Mouse (Mus musculus): ENCODE measurements around the gene Zfp580. TPM values are rescaled to one million over a fixed set of nuclear protein-coding genes. Genes with fewer than 3 reads are reported as not detected.

The Zfp580 gene
- total RNA-seq, 1 experiment from 2014 or later, result 10.0 TPM

DNA sequence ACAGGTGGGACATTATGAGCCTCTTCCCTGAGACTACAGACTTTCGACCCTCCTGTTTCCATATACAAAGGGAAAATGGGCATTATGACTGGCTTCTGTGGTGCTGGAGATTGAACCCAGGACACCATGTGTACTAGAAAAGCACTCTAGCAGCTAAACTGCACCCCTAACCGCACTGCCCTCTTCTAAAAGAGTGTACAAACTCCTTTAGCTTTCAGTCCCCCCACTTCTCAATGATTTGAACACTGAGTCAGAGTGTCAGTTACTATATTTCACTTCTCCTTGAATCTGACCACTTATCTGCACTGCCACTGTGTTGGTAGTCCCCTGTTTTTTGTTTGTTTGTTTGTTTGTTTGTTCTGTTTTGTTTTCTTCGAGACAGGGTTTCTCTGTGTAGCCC is 17.5 kb upstream of the Zfp580 start, which contains the start of gene 4632433K11Rik:
TSS of gene 4632433K11Rik (plus strand) at position 301 of the 400 bp plus-strand sequence.
- DNase-seq, result no peak

DNA sequence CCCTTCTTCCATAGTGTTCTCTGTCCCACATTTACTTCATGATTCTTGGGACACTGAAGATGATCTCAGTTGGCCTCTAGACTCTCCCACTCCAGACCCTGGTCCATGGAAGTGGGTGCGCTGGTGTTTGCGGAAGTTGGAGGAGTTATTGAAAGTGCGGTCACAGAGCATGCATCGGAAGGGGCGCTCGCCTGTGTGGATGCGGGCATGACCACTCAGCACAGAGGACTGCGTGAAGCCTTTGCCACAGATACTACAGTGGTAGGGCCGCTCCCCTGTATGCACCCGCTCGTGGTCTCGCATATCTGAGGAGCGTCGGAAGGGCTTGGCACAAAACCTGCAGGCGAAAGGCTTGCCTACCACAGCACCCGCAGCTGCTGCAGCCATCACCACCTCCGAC is 15.7 kb upstream of the Zfp580 start:
- no peak for DNase-seq

DNA sequence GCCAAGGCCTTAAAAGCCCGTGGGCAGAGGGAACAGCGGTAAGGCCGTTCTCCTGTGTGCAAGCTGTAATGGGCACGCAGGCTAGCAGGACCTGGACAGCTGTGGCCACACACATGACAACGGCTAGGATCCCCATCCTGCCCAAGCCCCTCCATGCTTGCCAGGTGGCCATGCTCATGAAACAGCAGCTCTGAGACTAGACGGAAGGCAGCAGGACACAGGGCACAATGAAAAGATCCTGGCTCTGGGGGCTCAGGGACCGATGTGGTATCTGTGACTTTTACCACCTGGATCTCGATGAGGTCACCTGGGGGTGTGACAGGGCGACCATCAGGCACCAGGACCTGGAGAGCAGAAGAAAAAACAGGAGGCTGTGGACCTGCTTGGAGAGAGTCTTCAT is 15.2 kb upstream of the Zfp580 start:
- no peak for DNase-seq

DNA sequence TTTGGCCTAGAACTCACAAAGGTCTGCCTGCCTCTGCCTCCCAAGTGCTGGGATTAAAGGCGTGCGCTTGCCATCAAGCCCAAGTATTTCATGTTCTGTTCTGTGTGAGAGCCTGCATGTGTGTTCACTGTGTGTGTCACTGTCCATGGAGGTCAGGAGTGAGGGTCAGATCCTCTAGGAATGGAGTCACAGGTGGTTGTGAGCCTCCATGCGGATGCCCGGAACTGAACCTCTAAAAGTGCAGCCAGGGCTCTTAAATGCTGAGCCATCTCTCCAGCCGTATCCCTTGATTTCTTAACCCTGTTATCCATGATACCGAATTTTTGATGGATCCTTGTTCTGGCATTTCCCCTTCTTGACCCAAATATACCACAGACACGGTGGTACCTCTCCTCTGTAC is 14.3 kb upstream of the Zfp580 start:
- no peak for DNase-seq

DNA sequence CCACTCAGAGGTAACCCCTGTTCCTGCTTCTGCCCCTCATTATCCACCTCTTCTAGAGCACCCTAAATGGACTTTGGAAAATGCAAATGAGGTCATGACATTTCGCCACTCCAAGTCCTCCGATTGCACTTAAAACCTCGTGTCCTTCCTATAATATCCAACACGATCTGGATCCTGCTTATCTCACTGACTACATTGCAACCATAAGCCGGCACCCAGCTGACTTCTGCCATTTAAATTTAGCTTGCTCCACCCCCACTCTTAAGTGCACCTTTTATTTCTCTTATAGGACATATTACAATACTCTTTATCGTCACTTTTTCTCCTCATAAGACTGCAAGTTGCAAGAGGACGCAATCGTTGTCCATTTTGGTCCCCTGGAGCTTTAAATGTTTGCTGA is 13.9 kb upstream of the Zfp580 start:
- no peak for DNase-seq

DNA sequence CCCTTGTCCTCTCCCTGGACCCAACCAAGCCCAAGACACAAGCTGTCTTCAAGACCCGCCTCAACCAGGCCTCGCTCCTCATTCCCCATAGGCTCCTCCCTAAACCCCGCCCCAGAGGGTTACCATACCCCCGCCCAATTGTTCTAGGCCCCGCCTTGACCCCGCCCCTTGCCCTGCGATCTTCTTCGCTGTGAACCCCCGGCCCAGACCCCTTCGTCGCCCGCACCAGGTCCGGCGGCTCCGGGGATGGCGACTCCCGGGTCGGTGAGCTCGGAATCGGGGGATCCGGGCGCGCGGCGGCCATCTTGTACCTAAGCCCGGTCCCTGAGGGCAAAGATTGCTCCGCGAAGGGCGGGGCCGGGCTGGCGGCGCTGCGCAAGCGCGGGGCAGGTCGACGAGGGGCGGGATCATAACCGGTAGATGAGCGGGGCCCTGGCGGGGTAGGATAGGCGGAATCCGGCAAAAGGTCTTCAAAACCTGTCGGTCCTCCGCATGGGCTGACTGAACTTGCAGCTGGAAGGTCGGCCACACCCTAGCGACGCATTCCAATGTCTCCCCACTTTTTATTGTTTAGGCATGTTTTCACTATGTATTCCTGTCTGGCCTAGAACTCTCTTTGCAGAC is 13.1 kb upstream of the Zfp580 start, which contains the start of gene Zfp784:
TSS of gene Zfp784 (minus strand) at position 338 of the 624 bp plus-strand sequence.
- DNase-seq, result peak; percentile 97

DNA sequence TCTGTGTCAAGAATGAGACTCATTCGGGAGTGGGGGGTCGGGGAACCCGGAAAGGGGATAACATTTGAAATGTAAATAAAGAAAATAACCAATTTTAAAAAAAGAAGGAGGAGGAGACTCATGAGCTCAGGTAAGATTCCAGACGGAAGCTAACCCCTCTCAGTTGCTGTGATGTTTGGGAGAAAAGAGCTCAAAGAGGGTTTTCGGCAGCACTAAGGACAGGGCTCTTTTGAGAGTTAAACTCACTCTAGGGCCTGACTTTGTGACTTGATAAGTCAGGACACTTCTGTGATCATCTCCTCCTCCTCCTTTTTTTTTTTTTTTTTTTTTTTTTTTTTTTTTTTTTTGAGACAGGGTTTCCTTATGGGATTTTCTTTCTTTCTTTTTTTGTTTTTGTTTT is 12.4 kb upstream of the Zfp580 start:
- DNase-seq, result no peak

DNA sequence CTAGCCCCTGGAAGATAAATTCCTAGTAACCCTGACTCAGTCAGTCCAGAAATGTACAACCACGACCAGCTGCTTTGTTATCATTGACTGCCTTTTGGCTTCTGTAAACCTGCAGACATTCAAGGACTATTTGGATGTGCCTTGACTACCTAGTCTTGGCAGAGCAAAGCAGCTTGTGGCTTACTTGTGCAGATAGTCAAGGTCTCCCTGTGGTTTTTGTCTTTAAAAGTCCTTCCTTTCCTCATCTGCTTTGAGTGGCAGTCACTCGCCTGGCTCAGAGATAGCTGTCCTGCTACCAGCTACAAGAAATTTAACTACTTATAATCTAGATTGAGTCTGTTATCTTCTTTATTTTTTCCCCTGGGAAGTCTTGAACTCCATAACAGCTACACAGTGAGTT is 6.4 kb upstream of the Zfp580 start:
- no peak for DNase-seq

DNA sequence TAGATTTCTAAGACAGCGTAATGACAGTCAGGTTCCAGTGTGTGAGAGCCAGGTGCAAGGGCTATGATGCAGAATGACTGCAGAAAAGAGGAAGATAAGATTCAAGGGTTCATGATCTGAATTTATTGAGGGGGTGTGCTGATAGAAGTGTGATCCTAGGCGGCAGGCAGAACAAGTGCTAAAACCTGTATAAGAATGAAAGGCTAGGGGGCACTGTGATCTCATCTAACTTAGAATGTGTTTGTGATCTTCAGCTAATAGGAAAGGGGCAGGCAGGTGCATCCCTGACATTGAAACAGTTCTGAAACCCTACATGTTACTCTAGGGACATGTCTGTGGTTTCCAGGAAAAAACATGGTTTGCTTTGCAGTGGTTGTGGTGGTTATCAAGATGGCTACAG is 5.2 kb upstream of the Zfp580 start:
- no peak for DNase-seq

DNA sequence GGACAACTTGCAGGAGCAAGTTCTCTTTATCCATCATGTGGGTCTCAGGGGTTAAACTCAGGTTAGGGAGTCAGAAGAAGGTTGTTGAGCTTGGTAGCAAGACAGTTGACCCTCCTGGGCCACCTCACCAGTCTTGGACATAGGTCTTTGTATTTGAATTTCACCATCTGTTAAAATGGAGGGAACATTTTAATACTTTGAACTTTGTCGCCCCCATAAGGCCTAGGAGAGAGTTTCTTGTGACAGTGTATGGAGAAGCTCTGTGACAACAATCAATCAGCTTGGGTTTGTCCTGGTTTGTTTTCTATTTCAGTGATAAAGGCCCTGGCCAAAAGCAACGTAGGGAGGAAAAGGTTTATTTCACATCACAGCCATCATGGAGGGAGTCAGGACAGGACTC is 4.0 kb upstream of the Zfp580 start:
- no peak for DNase-seq

DNA sequence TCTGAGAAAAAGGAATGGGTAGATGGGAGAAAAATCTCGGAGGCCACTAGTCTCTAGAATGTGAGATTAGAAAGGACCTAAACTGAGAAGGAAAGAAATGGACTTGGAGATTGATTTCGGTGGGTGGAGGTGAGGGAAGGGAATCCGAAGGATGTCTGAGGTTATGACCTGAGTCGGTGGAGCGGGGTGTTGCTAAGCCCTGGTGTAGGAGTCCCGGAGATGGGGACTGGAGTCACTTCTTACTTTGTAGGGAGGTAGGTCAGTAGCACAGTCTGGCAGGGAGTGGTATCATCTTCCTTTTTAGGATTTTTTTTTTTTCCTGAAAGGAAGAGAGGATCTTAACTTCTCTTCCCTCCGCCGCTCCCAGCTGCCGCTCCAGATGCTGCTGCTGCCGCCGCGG is 1.1 kb downstream of the Zfp580 start:
- DNase-seq, result no peak

DNA sequence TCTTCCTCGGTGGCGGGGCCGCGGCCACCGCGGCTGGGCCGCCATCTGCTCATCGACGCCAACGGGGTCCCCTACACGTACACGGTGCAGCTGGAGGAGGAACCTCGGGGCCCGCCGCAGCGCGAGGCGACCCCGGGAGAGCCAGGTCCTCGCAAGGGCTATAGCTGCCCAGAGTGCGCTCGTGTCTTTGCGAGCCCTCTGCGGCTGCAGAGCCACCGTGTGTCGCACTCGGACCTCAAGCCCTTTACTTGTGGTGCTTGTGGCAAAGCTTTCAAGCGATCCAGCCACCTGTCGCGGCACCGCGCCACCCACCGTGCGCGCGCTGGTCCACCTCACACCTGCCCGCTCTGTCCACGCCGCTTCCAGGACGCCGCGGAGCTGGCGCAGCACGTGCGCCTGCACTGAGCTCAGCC is 1.6 kb downstream of the Zfp580 start:
- no peak for DNase-seq

DNA sequence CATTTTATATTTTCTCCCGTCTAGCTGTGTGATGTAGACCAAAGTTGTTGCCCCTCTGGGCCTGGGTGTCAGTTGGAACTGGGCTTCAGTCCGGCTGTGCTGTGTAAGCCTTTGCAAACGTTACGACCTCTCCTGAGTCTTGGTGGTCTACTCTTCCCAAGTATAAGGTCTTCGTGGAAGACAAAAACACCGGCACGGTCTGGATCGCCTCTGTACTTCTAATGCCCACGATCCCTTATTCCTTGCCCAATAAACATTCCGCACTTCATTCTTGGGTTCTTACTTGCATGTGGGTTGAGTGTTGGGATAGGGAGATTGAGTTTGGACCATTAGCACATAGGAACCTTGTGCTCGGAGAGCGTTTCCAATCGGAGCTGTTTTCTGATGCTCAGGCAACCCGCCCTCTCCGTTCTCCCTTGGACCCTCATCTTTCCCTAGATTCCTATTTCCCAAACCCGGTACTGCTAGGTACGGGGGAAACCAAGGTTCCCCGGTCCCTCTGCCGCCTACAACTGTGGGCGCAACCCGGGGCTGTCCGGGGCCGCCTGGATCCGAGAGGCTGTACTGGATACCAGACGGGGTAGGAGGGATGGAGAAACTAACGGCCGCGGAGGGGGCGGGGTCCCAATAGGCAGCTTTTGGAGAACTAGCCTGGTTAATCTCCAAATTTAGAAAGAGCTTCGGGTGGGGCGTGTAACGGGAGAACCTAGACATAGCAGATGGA is 2.3 kb downstream of the Zfp580 start:
- DNase-seq, result no peak

DNA sequence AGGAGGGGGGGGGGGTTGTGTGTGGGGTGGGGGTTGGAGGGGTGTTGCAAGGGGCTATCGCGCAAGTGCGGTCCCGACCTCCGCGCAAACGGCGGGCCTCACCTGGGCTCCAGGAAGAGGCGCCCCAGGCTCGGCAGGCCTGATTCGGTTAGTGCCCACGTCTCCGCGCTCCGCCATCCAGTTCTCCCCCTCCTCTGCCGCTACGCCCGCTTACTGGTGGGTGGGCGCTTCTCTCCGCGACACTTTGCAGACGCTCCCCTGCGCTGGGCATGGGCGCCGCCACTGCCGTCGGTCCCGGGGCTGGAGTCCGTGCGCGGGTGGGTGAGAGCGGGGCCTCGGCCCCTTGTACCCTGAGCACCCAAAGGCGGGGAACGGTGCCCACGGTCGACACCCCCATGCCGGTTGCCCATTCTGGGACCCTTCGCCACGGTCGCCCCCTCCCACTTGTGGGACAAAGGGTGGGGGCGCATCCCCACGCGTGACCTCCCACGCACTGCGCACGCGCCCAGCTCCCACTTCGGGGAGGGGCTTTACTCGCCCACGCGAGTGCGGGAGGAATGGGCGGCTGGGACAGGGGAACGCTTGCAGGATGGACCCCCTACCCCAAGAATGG is 5.4 kb downstream of the Zfp580 start:
- no peak for DNase-seq

DNA sequence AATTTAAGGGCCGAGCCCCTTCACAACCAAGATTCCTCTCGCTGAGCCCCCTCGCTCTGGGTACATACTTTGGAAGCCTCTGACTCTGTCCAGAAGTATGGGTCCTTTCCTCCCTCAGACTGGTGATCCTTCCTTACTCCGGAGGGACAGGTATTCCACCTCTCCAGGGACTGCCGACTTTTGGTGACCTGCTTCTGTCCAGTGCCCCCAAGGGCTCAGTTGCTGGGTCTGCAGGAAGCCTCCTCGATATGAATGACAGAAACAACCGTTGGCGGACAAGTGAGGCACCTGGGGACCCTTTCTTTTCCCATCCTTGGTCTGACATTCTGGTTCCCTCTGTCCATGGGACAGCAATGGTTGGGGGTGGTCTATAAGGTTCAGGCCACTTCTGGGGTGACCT is 6.0 kb downstream of the Zfp580 start:
- no peak for DNase-seq

DNA sequence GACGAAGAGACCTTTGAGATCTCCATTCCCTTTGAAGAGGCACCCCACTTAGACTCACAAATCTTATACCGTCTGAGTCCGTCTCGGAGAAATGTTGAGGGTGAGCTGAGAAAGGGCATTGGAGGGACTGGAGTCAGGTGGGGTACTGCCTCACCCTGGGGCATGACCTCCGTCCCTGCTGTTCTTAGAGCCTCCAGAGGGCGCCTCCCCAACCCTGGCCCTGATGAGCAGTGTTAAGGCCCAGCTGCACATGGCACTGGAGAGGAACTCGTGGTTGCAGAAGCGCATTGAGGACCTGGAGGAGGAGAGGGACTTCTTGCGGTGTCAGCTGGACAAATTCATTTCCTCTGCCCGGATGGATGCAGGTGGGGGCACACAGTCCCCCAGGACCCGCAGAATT is 6.5 kb downstream of the Zfp580 start:
- peak; percentile 35 for DNase-seq

DNA sequence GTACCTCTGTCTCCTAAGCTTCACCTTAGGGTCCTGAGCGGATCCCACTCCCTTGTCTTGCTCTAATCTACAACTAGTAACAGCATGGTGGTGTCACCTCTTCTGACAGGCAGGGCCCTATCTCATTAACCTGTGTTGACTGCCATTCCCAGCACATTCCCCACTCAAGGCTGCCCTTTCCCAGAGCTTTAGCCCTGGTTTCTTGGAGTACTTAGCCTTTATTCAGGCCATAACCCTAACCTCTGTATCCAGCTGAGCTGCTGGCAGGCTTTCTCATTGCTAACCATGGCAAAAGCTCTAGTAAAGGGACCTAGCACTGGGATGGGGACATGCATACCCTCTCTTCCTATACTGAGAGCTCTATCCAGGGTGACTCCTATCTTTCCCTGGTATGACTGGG is 7.3 kb downstream of the Zfp580 start:
- no peak for DNase-seq

DNA sequence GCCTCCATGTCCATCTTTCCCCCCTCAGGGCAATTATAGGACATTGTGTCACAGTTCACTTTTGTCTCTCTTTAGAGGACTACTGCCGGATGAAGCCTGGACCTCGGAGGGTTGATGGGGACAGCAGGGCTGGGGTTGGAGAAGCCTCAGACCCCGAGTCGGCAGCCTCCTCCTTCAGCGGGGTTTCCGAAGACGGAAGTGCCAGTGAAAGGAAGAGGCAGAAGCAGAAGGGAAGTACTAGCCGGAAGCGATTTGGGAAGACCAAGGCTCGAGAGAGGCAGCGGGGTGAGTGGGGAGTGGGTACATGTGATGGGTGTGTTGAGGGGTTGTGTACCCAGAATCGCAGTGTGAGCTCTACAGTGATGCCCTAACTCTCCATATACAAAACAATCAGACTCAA is 8.1 kb downstream of the Zfp580 start:
- no peak for DNase-seq

DNA sequence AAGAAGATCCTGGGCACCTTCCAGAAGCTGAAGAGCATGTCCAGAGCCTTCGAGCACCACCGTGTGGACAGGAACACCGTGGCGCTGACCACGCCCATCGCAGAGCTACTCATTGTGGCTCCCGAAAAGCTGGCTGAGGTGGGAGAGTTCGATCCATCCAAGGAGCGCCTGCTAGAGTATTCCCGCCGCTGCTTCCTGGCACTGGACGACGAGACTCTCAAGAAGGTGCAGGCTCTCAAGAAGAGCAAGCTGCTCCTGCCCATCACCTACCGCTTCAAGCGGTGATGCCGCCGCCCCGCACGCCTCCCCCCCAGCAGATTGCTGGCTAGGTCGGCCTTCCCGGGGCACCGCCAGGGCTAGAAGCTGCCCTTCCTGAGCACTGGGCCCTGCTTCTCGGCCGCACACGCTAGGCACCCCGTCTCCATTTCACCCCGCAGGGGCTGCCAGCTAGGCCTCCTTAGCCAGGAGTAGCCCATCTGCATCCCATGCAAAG is 8.9 kb downstream of the Zfp580 start:
- peak; percentile 89 for DNase-seq

DNA sequence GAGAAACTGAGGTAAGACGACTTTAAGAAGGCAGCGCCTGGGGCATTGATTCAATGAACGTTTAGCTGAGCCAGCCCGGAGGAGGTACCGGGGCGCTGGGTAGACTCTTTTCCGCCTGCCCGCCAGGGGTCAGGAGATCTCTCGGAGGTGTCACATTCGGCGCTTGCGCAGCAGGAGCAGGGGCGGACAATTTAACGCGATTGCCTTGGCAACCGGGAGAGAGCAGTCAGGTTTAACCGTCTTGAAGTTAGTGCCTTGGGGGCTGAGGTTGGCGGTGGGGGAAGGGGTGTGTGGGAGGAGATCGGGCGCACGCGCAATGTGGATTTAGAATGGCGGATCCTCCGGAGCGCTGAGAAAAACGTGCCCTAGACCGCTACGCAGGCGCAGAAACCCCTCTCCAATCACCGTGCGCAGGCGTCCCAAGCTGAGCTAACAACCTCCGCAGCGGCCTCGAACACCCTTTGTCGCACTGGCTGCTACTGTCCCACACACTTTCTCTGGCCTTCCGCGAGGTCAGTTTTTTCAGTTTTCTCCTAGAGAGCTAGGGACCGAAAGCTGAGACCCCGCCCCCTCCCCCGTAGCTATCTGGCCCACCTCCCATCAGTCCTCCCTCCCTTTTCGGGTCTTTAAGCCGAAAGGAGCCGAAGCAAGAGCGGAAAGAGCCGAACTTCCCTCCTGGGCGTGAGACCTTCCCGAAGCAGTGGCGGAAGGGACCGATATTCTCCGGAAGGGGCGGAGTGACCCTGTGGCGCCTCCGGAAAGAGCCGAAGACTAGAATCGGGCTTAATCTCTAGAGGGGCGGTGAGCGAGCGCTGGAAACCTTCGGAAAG is 9.8 kb downstream of the Zfp580 start:
- peak; percentile 98 for DNase-seq

DNA sequence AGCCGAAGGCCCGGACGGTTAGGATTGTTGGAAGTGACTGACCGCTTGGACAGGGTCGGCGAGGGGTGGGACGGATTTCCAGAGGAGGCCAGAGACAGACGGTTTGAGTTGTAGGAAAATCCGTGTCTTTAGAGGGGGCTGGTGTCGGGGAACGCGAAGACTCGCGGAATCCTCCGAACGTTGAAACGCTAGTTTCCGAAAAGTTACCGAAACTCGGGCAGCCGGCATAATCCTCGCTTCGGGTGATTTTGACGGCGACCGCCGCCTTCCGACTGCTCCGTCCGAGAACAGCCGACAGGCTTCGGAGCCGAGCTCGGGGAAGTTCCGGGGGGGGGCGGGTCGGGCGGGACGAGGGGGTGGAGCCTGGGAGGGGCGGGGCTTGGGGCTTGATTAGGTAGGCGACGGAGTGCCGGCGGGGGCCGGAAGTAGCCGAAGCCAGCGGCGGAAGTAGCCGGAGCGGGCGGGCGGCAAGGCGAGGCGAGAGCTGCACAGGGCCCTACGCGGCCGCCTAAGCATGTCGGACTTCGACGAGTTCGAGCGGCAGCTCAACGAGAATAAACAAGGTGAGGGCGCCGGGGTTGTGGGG is 10.5 kb downstream of the Zfp580 start, which contains the start of gene U2af2:
TSS of gene U2af2 (plus strand) at position 370 of the 586 bp plus-strand sequence.
- peak; percentile 98 for DNase-seq

Measured in adrenal gland, postnatal 14 days (tissue).